In genomic region chr13:53935174-53935699, GRCm38 (mm10) we compare ENCODE assay signal across 15 mouse cellular contexts.
"Had no signal": no experiment of that assay in that cellular context is flagged by ENCODE, and none has a peak within 500 bp of the region (broad histone marks: within the 10 kb centered on the region; RNA-seq: fewer than 3 reads in every experiment).

No protein-coding gene starts in this region.

- H3K9me3 ChIP-seq: limb, embryonic 12.5 days; liver, embryonic 13.5 days; lung, embryonic 15.5 days; midbrain, embryonic 15.5 days; neural tube, embryonic 12.5 days; stomach, embryonic 15.5 days had no signal

- H3K4me2 ChIP-seq: limb, embryonic 12.5 days; liver, embryonic 13.5 days; lung, embryonic 15.5 days; midbrain, embryonic 11.5 days; midbrain, embryonic 15.5 days; neural tube, embryonic 12.5 days; stomach, embryonic 15.5 days had no signal

- H3K4me1 ChIP-seq: limb, embryonic 12.5 days; liver, embryonic 13.5 days; lung, embryonic 15.5 days; megakaryocyte, embryonic 14.5 days; midbrain, embryonic 15.5 days; neural tube, embryonic 12.5 days; stomach, embryonic 15.5 days had no signal

- H3K27me3 ChIP-seq: liver, embryonic 13.5 days; lung, embryonic 15.5 days; megakaryocyte, embryonic 14.5 days; midbrain, embryonic 15.5 days; neural tube, embryonic 12.5 days; stomach, embryonic 15.5 days had no signal

- H3K4me3 ChIP-seq: left cerebral cortex, adult 2 months; limb, embryonic 12.5 days; liver, embryonic 13.5 days; lung, embryonic 15.5 days; megakaryocyte, embryonic 14.5 days; midbrain, embryonic 15.5 days; neural tube, embryonic 12.5 days; stomach, embryonic 15.5 days had no signal

- DNase-seq: kidney, postnatal 14 days; liver; liver, embryonic 13.5 days; liver, postnatal 0 days; lung, postnatal 14 days; thymus, postnatal 4 days had no signal

- H3K9ac ChIP-seq: limb, embryonic 12.5 days; liver, embryonic 13.5 days; liver, postnatal 0 days; lung, embryonic 15.5 days; midbrain, embryonic 15.5 days; neural tube, embryonic 12.5 days; stomach, embryonic 15.5 days had no signal

- H3K27ac ChIP-seq: left cerebral cortex, adult 2 months; limb, embryonic 12.5 days; liver, embryonic 13.5 days; lung, embryonic 15.5 days; macrophage; midbrain, embryonic 15.5 days; neural tube, embryonic 12.5 days; stomach, embryonic 15.5 days had no signal

- ATAC-seq: liver, postnatal 0 days; midbrain, embryonic 15.5 days had no signal

- H3K36me3 ChIP-seq: limb, embryonic 12.5 days; liver, embryonic 13.5 days; lung, embryonic 15.5 days; midbrain, embryonic 15.5 days; neural tube, embryonic 12.5 days; stomach, embryonic 15.5 days had no signal
